In genomic region chr6:25020005-25020772, GRCm38 (mm10) we compare ENCODE assay signal across 10 mouse cellular contexts.
DNase-seq lines count a peak whose midpoint lies in the region; ATAC-seq and TF ChIP-seq lines count a peak whose summit lies in the region.
"Had no signal": no experiment of that assay in that cellular context is flagged by ENCODE, and none has a peak within 500 bp of the region (broad histone marks: within the 10 kb centered on the region; RNA-seq: fewer than 3 reads in every experiment).

No protein-coding gene starts in this region.

- H3K9me3 ChIP-seq in lung, postnatal 0 days (ENCODE audit: low read length), result no peaks in the 10 kb centered on the region
- no peaks in the 10 kb centered on the region for H3K9me3 ChIP-seq in forebrain, postnatal 0 days (ENCODE audit: low read length)

- no peaks in the 10 kb centered on the region for H3K4me1 ChIP-seq in lung, postnatal 0 days (ENCODE audit: insufficient read depth, low read depth, low read length)
- no peaks in the 10 kb centered on the region for H3K4me1 ChIP-seq in forebrain, postnatal 0 days (ENCODE audit: insufficient read depth)

- H3K4me3 ChIP-seq in lung, postnatal 0 days (ENCODE audit: low read depth, low read length), result no peak overlapping the region
- H3K4me3 ChIP-seq in forebrain, postnatal 0 days (ENCODE audit: low read depth, low read length), result no peak overlapping the region
- H3K4me3 ChIP-seq: erythroblast, embryonic 14.5 days had no signal

- TF ChIP-seq EP300 in lung, postnatal 0 days (IDR thresholded peaks at IDR 0.05), result no peak

- no peaks in the 10 kb centered on the region for H3K36me3 ChIP-seq in lung, postnatal 0 days (ENCODE audit: insufficient read depth, low read length)
- no peaks in the 10 kb centered on the region for H3K36me3 ChIP-seq in forebrain, postnatal 0 days (ENCODE audit: insufficient read depth)

- no peak overlapping the region for H3K27ac ChIP-seq in lung, postnatal 0 days (ENCODE audit: low read length)
- H3K27ac ChIP-seq in forebrain, postnatal 0 days (ENCODE audit: low read depth, low read length), result no peak overlapping the region
- H3K27ac ChIP-seq: macrophage had no signal

- WGBS in lung, postnatal 0 days, result 12% methylated on average over 2 of the region's 2 CpGs
- whole genome bisulfite sequencing in forebrain, postnatal 0 days, result 10% methylated on average over 2 of the region's 2 CpGs

- TF ChIP-seq CTCF in lung, postnatal 0 days (IDR thresholded peaks at IDR 0.05), result peak; percentile 58
- peak; percentile 78 for TF ChIP-seq CTCF in forebrain, postnatal 0 days (IDR thresholded peaks at IDR 0.05; ENCODE audit: low read depth)

- no peak overlapping the region for H3K9ac ChIP-seq in lung, postnatal 0 days (replicated peaks; ENCODE audit: low read depth)
- no peak overlapping the region for H3K9ac ChIP-seq in forebrain, postnatal 0 days

- peak; percentile 27 for DNase-seq in adrenal gland, postnatal 10 days
- DNase-seq in adrenal gland, adult 8-10 months, result no peak
- DNase-seq in lung, postnatal 0 days (ENCODE audit: low spot score), result peak; percentile 44
- no peak for DNase-seq in lung, adult 18-20 months
- peak; percentile 85 for DNase-seq in forebrain, postnatal 0 days
- peak; percentile 25 to 55 for DNase-seq in left cerebral cortex, postnatal 25 days (ENCODE audit: low spot score in 2 of 2)
- peak; percentile 42 for DNase-seq in right cerebral cortex, postnatal 14 days
- DNase-seq in urinary bladder, adult 2 months (ENCODE audit: low spot score), result no peak

- intact Hi-C loops in left cerebral cortex, postnatal 25 days (cut with DNase I), result loop anchor here (2.0 kb wide), 1 partner anchor 689 kb away; no protein-coding TSS in a partner anchor

- no peak for ATAC-seq in lung, postnatal 0 days
- ATAC-seq in forebrain, postnatal 0 days, result peak; percentile 66

- no peaks in the 10 kb centered on the region for H3K27me3 ChIP-seq in lung, postnatal 0 days (replicated peaks; ENCODE audit: insufficient read depth, low read length)
- H3K27me3 ChIP-seq in forebrain, postnatal 0 days (ENCODE audit: insufficient read depth, low read length), result no peaks in the 10 kb centered on the region

- no peak overlapping the region for H3K4me2 ChIP-seq in lung, postnatal 0 days (replicated peaks; ENCODE audit: low read depth, low read length)
- H3K4me2 ChIP-seq in forebrain, postnatal 0 days (ENCODE audit: low read depth), result no peak overlapping the region

Comparison
In these comparisons a context has a peak if more than half of its experiments do, and no peak if none do; other contexts are left out.
1. DNase-seq: peak in adrenal gland, postnatal 10 days (single experiment), lung, postnatal 0 days (single experiment), forebrain, postnatal 0 days (single experiment), left cerebral cortex, postnatal 25 days (2 of 2) and right cerebral cortex, postnatal 14 days (single experiment); none in adrenal gland, adult 8-10 months (single experiment), lung, adult 18-20 months (0 of 2) and urinary bladder, adult 2 months (single experiment).